Mouse (Mus musculus): ENCODE results near the gene Ssbp3.

The Ssbp3 gene

DNA sequence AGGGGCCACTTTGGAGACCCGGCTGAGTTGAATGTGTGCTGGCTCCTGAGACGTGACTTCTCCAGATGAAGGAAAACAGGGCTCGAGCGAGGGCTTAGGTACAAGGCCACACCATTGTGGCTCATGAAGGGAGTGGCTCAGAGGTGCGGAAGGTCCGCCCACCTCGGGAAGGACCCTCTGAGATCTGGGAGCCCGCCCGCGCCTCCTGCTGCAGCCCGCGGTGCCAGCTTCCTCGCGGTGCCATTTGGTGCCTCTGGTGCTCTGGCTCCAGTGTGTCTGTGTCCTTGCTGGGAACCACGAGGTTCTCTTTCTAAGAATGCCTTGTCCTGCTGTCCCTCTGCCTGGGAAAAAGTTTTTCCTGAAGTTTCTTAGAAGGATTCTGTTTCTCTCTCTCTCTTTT, 187.4 kb downstream of the Ssbp3 start:
- DNase-seq (ENCODE audit: low spot score) = no peak

GRCm38 (mm10) chr4:107098375-107098774, 187.9 kb downstream of the Ssbp3 start:
- DNase-seq (ENCODE audit: low spot score) = no peak

DNA sequence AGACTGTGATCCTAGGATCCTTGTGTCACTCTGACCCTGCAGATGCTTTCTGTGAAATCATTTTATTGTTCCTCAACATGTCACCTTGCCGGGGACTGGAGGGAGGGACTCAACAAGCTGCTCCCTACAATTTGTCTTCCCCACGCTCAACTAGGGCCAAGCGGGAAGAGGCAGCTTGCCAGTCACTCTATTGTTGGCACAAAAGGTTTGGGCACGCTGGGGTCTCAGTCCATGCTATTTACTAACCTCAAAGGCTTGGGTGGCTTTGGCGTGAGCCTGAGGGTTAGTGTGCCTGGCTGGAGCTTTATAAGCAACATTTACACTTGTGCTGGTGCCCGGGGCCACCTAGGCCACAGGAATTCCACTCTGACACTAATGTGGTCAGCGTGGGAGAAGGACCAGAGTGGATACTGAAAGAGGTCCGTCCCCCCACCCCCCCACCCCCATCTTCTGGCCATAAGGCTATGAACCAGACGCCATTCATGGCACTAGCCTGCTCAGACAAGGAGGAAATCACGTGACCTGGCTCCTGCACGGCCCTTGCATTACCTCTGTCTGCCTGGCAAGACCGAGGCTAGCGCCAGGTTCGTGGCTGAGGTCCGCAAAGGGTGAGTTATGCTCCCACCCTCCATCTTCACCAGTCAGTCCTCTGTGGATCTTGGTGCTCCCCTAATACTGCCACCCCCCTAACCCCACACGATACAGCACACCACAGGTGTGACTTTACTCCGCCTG, 188.5 kb downstream of the Ssbp3 start:
- DNase-seq (ENCODE audit: low spot score) = no peak

All from retina, embryonic 14.5 days (tissue).